Mouse (Mus musculus): Measurements from ENCODE around the gene P2rx7.

Gene P2rx7

GRCm38 (mm10) chr5:122727096-122727495, 83.4 kb downstream of the P2rx7 start:
- in situ Hi-C loops (cut with MboI, MseI) = no loop called here

- in situ Hi-C loops (cut with MboI, MseI) = no loop called here
Measured at GRCm38 (mm10) chr5:122730776-122731175, 87.1 kb downstream of the P2rx7 start.

GRCm38 (mm10) chr5:122731321-122731720, 87.6 kb downstream of the P2rx7 start:
- in situ Hi-C loops (cut with MboI, MseI) = no loop called here

- in situ Hi-C loops (cut with MboI, MseI) = no loop called here
Measured at GRCm38 (mm10) chr5:122731991-122732673, 88.4 kb downstream of the P2rx7 start.

GRCm38 (mm10) chr5:122733881-122734280, 90.2 kb downstream of the P2rx7 start:
- in situ Hi-C loops (cut with MboI, MseI) = no loop called here

GRCm38 (mm10) chr5:122735853-122736252, 92.1 kb downstream of the P2rx7 start:
- in situ Hi-C loops (cut with MboI, MseI) = no loop called here

GRCm38 (mm10) chr5:122736761-122737160, 93.0 kb downstream of the P2rx7 start:
- in situ Hi-C loops (cut with MboI, MseI) = no loop called here
